Mouse (Mus musculus): ENCODE measurements around the gene Gm45337. TPM values are rescaled to one million over a fixed set of nuclear protein-coding genes. Genes with fewer than 3 reads are reported as not detected.
"Not testable (repeated sequence)": the region's sequence is repeated elsewhere in the genome, so short reads cannot be mapped to it uniquely, and the experiment has no call there.

Gene Gm45337
- polyA plus RNA-seq, 1 experiment from 2014 or later = not detected

DNA sequence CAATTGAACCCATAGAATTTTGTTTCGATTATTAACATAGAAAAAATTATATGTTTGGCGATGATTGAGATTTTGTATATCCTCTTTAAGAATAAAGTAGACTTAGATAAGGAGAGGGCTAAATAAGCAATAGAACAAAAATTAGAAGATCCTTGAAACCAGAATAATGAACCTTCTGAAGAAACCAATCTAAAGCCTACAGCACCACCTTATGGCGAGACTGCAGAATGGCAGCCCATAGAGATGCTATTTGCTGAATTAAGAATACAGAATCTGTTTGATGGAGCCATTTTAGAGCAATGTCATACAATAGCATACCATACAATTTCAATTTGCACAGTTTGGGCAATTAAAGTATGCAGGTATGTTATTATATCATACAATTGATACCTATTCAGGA is 25.4 kb upstream of the Gm45337 start:
- Histone ChIP-seq H3K4me2 (replicated peaks; ENCODE audit: low read depth) (no peak overlapping the region), H3K4me1 (replicated peaks; ENCODE audit: control insufficient read depth, insufficient read depth) (no peaks in the 10 kb centered on the region), H3K27me3 (ENCODE audit: control insufficient read depth, insufficient read depth, low read length) (no peaks in the 10 kb centered on the region), H3K9me3 (ENCODE audit: control insufficient read depth, low read length) (no peaks in the 10 kb centered on the region), H3K36me3 (ENCODE audit: control insufficient read depth, insufficient read depth, low read length) (no peaks in the 10 kb centered on the region), H3K27ac (replicated peaks) (no peak overlapping the region), H3K4me3 (ENCODE audit: low read depth, low read length) (no peak overlapping the region), H3K9ac (ENCODE audit: low read length) (no peak overlapping the region)
- TF ChIP-seq CTCF (IDR thresholded peaks at IDR 0.05; ENCODE audit: low read depth) (peak; percentile 79), EP300 (optimal IDR thresholded peaks at IDR 0.05) (no peak)
- WGBS = 46% methylated on average over 3 of the region's 3 CpGs
- ATAC-seq (ENCODE audit: low FRiP score, low TSS enrichment) = no peak
- DNase-seq (ENCODE audit: low spot score) = no peak

DNA sequence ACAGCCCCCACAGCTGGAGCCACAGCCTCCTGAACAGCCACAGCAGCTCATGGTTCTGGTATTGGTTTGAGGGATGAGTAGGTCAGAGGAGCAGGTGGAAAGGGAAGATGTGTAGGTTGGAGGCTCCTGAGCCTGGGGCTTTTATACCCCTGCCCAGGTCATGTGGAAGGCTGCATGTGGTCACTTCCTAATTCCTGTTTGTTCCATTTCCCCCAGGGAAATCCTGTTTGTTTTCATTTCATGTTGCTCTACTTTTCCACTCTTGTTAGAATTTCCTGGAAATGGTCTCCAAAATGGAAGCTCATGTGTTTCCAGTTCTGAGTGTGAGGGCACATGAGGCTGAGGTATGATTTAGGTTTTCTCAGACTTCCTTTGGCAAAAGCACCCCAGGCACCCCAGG is 21.2 kb upstream of the Gm45337 start, which contains the start of gene Gm4553:
Gene Gm4553, minus strand, starts transcription at position 101 of the 400 bp plus-strand sequence.
- not testable (repeated sequence) for H3K9me3 ChIP-seq (ENCODE audit: control insufficient read depth, low read length); H3K36me3 ChIP-seq (ENCODE audit: control insufficient read depth, insufficient read depth, low read length); ATAC-seq (ENCODE audit: low FRiP score, low TSS enrichment); H3K4me3 ChIP-seq (ENCODE audit: low read depth, low read length); H3K27me3 ChIP-seq (ENCODE audit: control insufficient read depth, insufficient read depth, low read length); H3K4me2 ChIP-seq (replicated peaks; ENCODE audit: low read depth); H3K9ac ChIP-seq (ENCODE audit: low read length); H3K27ac ChIP-seq (replicated peaks); DNase-seq (ENCODE audit: low spot score); H3K4me1 ChIP-seq (replicated peaks; ENCODE audit: control insufficient read depth, insufficient read depth)

DNA sequence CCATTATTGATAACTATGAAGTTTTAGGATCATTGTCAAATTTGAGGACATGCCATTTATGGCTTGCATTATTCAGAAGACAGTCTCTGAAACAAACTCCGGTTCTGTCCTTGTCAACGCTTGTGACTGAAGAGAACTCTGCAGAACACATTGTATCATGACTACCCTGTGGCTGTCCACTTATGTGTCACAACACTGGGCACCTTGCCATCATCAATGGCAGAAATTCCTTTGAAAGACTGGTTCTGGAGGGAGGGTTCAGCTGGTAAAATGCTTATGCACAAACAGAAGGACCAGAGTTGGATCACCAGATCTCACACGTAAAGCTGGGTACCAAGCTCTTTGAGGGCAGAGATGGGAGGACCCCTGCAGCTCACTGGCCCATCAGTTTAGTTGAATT is 15.0 kb upstream of the Gm45337 start:
- WGBS = 97% methylated on average over 3 of the region's 3 CpGs
- DNase-seq (ENCODE audit: low spot score) = no peak
- no peak for TF ChIP-seq EP300 (optimal IDR thresholded peaks at IDR 0.05)
- no peak for TF ChIP-seq CTCF (IDR thresholded peaks at IDR 0.05; ENCODE audit: low read depth)

DNA sequence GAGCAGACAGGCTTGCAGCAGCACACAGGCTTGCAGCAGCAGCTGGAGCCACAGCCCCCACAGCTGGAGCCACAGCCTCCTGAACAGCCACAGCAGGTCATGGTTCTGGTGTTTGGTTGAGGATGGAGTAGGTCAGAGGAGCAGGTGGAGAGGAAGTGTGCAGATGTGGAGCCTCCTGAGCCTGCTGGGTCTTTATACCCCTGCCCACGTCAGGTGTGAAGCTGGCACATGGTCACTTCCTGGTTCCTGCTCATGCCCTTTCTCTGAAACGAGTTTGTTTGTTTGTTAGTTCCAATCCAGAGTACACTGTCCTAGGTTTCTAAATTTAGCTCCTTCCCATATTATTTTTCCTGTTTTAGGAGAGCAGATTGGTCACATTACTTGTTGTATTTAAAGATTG is 12.6 kb upstream of the Gm45337 start, which contains the start of gene Gm29735:
Gene Gm29735, minus strand, starts transcription at position 101 of the 400 bp plus-strand sequence.
- H3K4me2 ChIP-seq (replicated peaks; ENCODE audit: low read depth); H3K27me3 ChIP-seq (ENCODE audit: control insufficient read depth, insufficient read depth, low read length); H3K9me3 ChIP-seq (ENCODE audit: control insufficient read depth, low read length); H3K36me3 ChIP-seq (ENCODE audit: control insufficient read depth, insufficient read depth, low read length); DNase-seq (ENCODE audit: low spot score); H3K9ac ChIP-seq (ENCODE audit: low read length); H3K27ac ChIP-seq (replicated peaks); H3K4me1 ChIP-seq (replicated peaks; ENCODE audit: control insufficient read depth, insufficient read depth); H3K4me3 ChIP-seq (ENCODE audit: low read depth, low read length); ATAC-seq (ENCODE audit: low FRiP score, low TSS enrichment): not testable (repeated sequence)
- 38% methylated on average over 2 of the region's 2 CpGs for WGBS

More for the DNA sequence above, 15.0 kb upstream of the Gm45337 start:
- Histone ChIP-seq H3K4me3 (ENCODE audit: low read depth, low read length) (no peak overlapping the region), H3K9me3 (ENCODE audit: control insufficient read depth, low read length) (no peaks in the 10 kb centered on the region), H3K9ac (ENCODE audit: low read length) (no peak overlapping the region), H3K27ac (replicated peaks) (no peak overlapping the region), H3K4me1 (replicated peaks; ENCODE audit: control insufficient read depth, insufficient read depth) (no peaks in the 10 kb centered on the region), H3K36me3 (ENCODE audit: control insufficient read depth, insufficient read depth, low read length) (no peaks in the 10 kb centered on the region), H3K27me3 (ENCODE audit: control insufficient read depth, insufficient read depth, low read length) (no peaks in the 10 kb centered on the region), H3K4me2 (replicated peaks; ENCODE audit: low read depth) (no peak overlapping the region)
- ATAC-seq (ENCODE audit: low FRiP score, low TSS enrichment) = no peak

DNA sequence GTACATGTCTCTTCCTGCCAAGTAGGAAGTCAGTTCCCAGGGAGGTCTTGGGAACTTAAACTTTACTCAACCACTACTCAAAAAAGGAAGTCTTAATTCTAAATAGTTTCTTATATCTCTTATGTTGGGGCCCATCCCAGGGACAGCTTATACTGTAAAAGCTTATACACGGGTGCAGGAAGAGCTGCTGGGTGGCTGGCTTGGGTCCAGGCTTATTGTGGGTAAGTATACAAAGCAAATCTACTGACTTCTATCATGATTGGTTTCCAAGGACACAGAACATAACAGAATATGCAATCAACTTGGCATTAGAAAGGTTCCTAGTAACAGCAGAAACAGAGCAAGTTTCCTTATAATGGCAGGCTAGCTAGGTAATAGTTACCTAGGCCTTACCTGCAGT is 10.9 kb upstream of the Gm45337 start:
- H3K36me3 ChIP-seq (ENCODE audit: control insufficient read depth, insufficient read depth, low read length) = no peaks in the 10 kb centered on the region
- no peak overlapping the region for H3K4me3 ChIP-seq (ENCODE audit: low read depth, low read length)
- TF ChIP-seq CTCF (IDR thresholded peaks at IDR 0.05; ENCODE audit: low read depth) = no peak
- TF ChIP-seq EP300 (optimal IDR thresholded peaks at IDR 0.05) = no peak
- 16% methylated on average over 1 of the region's 1 CpGs for WGBS
- DNase-seq (ENCODE audit: low spot score) = peak; percentile 69
- ATAC-seq (ENCODE audit: low FRiP score, low TSS enrichment) = peak; percentile 71; the same call in 1 of the 2 replicates
- no peaks in the 10 kb centered on the region for H3K4me1 ChIP-seq (replicated peaks; ENCODE audit: control insufficient read depth, insufficient read depth)
- H3K27me3 ChIP-seq (ENCODE audit: control insufficient read depth, insufficient read depth, low read length) = no peaks in the 10 kb centered on the region
- no peak overlapping the region for H3K9ac ChIP-seq (ENCODE audit: low read length)
- no peak overlapping the region for H3K4me2 ChIP-seq (replicated peaks; ENCODE audit: low read depth)
- no peaks in the 10 kb centered on the region for H3K9me3 ChIP-seq (ENCODE audit: control insufficient read depth, low read length)
- H3K27ac ChIP-seq (replicated peaks) = no peak overlapping the region

DNA sequence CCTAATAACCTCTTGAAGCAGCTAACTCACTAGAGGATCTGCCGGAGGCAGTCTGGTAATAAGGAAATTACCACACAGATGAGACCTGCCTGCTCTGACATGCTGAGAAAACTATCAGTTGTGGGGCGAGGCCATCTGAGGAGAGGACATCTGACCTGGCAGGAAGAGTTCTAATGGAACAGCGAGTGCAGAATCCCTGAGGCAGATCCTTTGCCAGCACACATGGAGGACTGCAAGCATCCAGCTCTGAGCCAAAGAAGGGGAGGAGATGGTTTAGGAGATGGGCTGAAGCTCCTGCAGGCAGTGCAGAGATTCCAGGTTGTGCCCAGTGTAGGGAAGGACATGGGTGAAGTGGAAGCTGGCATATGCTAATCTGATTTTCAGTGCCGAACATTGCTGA is 7.8 kb upstream of the Gm45337 start:
- Histone ChIP-seq H3K9ac (ENCODE audit: low read length) (no peak overlapping the region), H3K4me1 (replicated peaks; ENCODE audit: control insufficient read depth, insufficient read depth) (no peaks in the 10 kb centered on the region), H3K4me2 (replicated peaks; ENCODE audit: low read depth) (no peak overlapping the region), H3K36me3 (ENCODE audit: control insufficient read depth, insufficient read depth, low read length) (no peaks in the 10 kb centered on the region), H3K27me3 (ENCODE audit: control insufficient read depth, insufficient read depth, low read length) (no peaks in the 10 kb centered on the region), H3K9me3 (ENCODE audit: control insufficient read depth, low read length) (no peaks in the 10 kb centered on the region), H3K4me3 (ENCODE audit: low read depth, low read length) (no peak overlapping the region), H3K27ac (replicated peaks) (no peak overlapping the region)
- ATAC-seq (ENCODE audit: low FRiP score, low TSS enrichment) (no peak), DNase-seq (ENCODE audit: low spot score) (no peak)
- TF ChIP-seq EP300 (optimal IDR thresholded peaks at IDR 0.05) (no peak), CTCF (IDR thresholded peaks at IDR 0.05; ENCODE audit: low read depth) (no peak)
- 75% methylated on average over 4 of the region's 4 CpGs for WGBS

All from stomach, postnatal 0 days (tissue).